Comparison of ENCODE assay signal across 8 mouse cellular contexts in genomic region chr4:117893376-117893775, GRCm38 (mm10). TPM values are rescaled to one million over a fixed set of nuclear protein-coding genes. Genes with fewer than 3 reads are reported as not detected.
DNase-seq lines count a peak whose midpoint lies in the region; ATAC-seq lines count a peak whose summit lies in the region.

No protein-coding gene starts in this region.

- no peak overlapping the region for H3K27ac ChIP-seq in kidney, embryonic 16.5 days (ENCODE audit: low read length)

- DNase-seq in kidney, adult 9 months: peak; percentile 56
- peak; percentile 37 for DNase-seq in T-cell, adult 2 months (ENCODE audit: low spot score)
- peak; percentile 70 for DNase-seq in kidney, postnatal 14 days
- peak; percentile 32 for DNase-seq in retina, postnatal 1 day
- DNase-seq in left cerebral cortex, adult 9 months (ENCODE audit: low spot score in 2 of 2): no peak
- DNase-seq in right cerebral cortex, postnatal 25 days: no peak
- DNase-seq in gastrocnemius, adult 18-20 months (ENCODE audit: low spot score): no peak

- WGBS in kidney, embryonic 16.5 days: 11% methylated on average over 9 of the region's 9 CpGs

- H3K27me3 ChIP-seq in kidney, embryonic 16.5 days (ENCODE audit: insufficient read depth, low read length): no peaks in the 10 kb centered on the region

- no peaks in the 10 kb centered on the region for H3K9me3 ChIP-seq in kidney, embryonic 16.5 days (ENCODE audit: low read length)

- ATAC-seq in kidney, embryonic 16.5 days (ENCODE audit: low FRiP score, low TSS enrichment): no peak

- H3K36me3 ChIP-seq in kidney, embryonic 16.5 days (ENCODE audit: insufficient read depth, low read length): peaks cover 28% of the 10 kb centered on the region

- no peak overlapping the region for H3K9ac ChIP-seq in kidney, embryonic 16.5 days (replicated peaks; ENCODE audit: low read length)

- peaks cover 8% of the 10 kb centered on the region for H3K4me1 ChIP-seq in kidney, embryonic 16.5 days (ENCODE audit: insufficient read depth, low read length)

- H3K4me3 ChIP-seq in kidney, embryonic 16.5 days (ENCODE audit: low read length): no peak overlapping the region

- H3K4me2 ChIP-seq in kidney, embryonic 16.5 days (replicated peaks; ENCODE audit: low read depth, low read length): no peak overlapping the region

RNA-seq across cellular contexts. Expression of gene Dph2, which starts 1.5 kb away (rescaled TPM):
- 22.1 and 22.7 TPM in 2 replicates for polyA plus RNA-seq in kidney, embryonic 16.5 days (2015; fragmentation: Nextera tagmentation; extraction: Ambion mirVana)
- total RNA-seq in gastrocnemius, adult 18-20 months (2021): 1 to 10 TPM; 3.1 to 3.2 TPM

RNA-seq across cellular contexts. Expression of gene Atp6v0b, which starts 6.2 kb away (rescaled TPM):
- polyA plus RNA-seq in kidney, embryonic 16.5 days (2015; fragmentation: Nextera tagmentation; extraction: Ambion mirVana): 270 and 305 TPM in 2 replicates
- 10 to 100 TPM; 82.2 to 83.6 TPM for total RNA-seq in gastrocnemius, adult 18-20 months (2021)

RNA-seq across cellular contexts. Expression of gene B4galt2, which starts 10.1 kb away (rescaled TPM):
- 18.0 TPM in 2 replicates for polyA plus RNA-seq in kidney, embryonic 16.5 days (2015; fragmentation: Nextera tagmentation; extraction: Ambion mirVana)
- 1 to 10 TPM; 1.8 to 2.0 TPM for total RNA-seq in gastrocnemius, adult 18-20 months (2021)

RNA-seq across cellular contexts. Expression of gene Ccdc24, which starts 21.0 kb away (rescaled TPM):
- 1.2 and 2.4 TPM in 2 replicates for polyA plus RNA-seq in kidney, embryonic 16.5 days (2015; fragmentation: Nextera tagmentation; extraction: Ambion mirVana)
- total RNA-seq in gastrocnemius, adult 18-20 months (2021): under 1 TPM in 1 of 2 experiments, not detected in 1; 0.52 TPM

RNA-seq across cellular contexts. Expression of gene Ipo13, which starts 21.4 kb away (rescaled TPM):
- 52.9 and 53.1 TPM in 2 replicates for polyA plus RNA-seq in kidney, embryonic 16.5 days (2015; fragmentation: Nextera tagmentation; extraction: Ambion mirVana)
- 100 to 1,000 TPM; 262 to 289 TPM for total RNA-seq in gastrocnemius, adult 18-20 months (2021)

Comparison
In these comparisons a context has a peak if more than half of its experiments do, and no peak if none do; other contexts are left out.
1. DNase-seq: peak in kidney, adult 9 months (single experiment), T-cell, adult 2 months (single experiment), kidney, postnatal 14 days (single experiment) and retina, postnatal 1 day (single experiment); none in left cerebral cortex, adult 9 months (0 of 2), right cerebral cortex, postnatal 25 days (single experiment) and gastrocnemius, adult 18-20 months (single experiment).